Mouse (Mus musculus) cerebellum, adult 2 months (tissue): ENCODE results near the gene Pin4. TPM values are rescaled to one million over a fixed set of nuclear protein-coding genes. Genes with fewer than 3 reads are reported as not detected.
A peak's percentile ranks its signal among the peaks of the same experiment; 100 is the strongest.
"Not testable (repeated sequence)": the region's sequence is repeated elsewhere in the genome, so short reads cannot be mapped to it uniquely, and the experiment has no call there.

Source experiments
- DNase-seq, 2 experiments: peaks; one replicate each; pipeline ENCODE4 v3.0.0; 2021
- H3K27ac ChIP-seq: fragments of 200-500 bp; 2 replicates; pipeline ENCODE4 v1.5.1; 2012; ENCODE audit warnings: low read length, control low read depth, inconsistent platforms; ENCODE audit not compliant: insufficient read depth
- H3K27me3 ChIP-seq: fragments of 200-500 bp; 2 replicates; pipeline ENCODE4 v1.6.1; 2012; ENCODE audit warnings: inconsistent platforms, mild to moderate bottlenecking, low read length, moderate library complexity; ENCODE audit not compliant: control insufficient read depth, insufficient read depth
- H3K4me1 ChIP-seq: fragments of 200-500 bp; 2 replicates; pipeline ENCODE4 v1.6.1; 2011; ENCODE audit warnings: low read length; ENCODE audit not compliant: control insufficient read depth, insufficient read depth
- H3K4me3 ChIP-seq: fragments of 200-500 bp; replicated peaks from 2 replicates; pipeline ENCODE3; 2011; ENCODE audit warnings: mild to moderate bottlenecking, low read depth, low read length, control low read depth; ENCODE audit not compliant: insufficient read depth
- CTCF ChIP-seq: fragments of 200-500 bp; IDR thresholded peaks from 2 replicates; pipeline ENCODE4 v1.5.1; 2011; ENCODE audit warnings: low read depth, mild to moderate bottlenecking, control low read depth, low read length, moderate library complexity, borderline replicate concordance; ENCODE audit not compliant: insufficient read depth
- POLR2A ChIP-seq: fragments of 200-500 bp; IDR thresholded peaks from 2 replicates; pipeline ENCODE4 v1.6.1; 2011; ENCODE audit warnings: low read length, control low read depth, borderline replicate concordance; ENCODE audit not compliant: insufficient read depth
- WGBS: fragments of 180-500 bp; shearing (Covaris S2); methylation state at CpG from one replicate; pipeline ENCODE4 v1.1.7; 2018; 5-methylcytosine and 5-hydroxymethylcytosine counted together
- polyA plus RNA-seq: library from polyadenylated mRNA; depleted of rRNA; stranded (reverse); fragments of >200 nt; gene quantifications from 2 replicates; pipeline ENCODE4 v1.2.3, GENCODE M21; 2012

Pin4 gene
- polyA plus RNA-seq, 1 experiment: 51.5 TPM

GRCm38 (mm10) chrX:102081076-102081475 is 38.2 kb upstream of the Pin4 start:
- Histone ChIP-seq H3K4me1 (peaks cover 27% of the 10 kb centered on the region), H3K27ac (no peak overlapping the region), H3K4me3 (no peak overlapping the region), H3K27me3 (no peaks in the 10 kb centered on the region)
- no peak for DNase-seq
- 40% methylated on average over 10 of the region's 10 CpGs for WGBS
- TF ChIP-seq POLR2A (no peak), CTCF (no peak)

GRCm38 (mm10) chrX:102081573-102082279 is 37.5 kb upstream of the Pin4 start:
- peak; percentile 46 to 73 for DNase-seq
- Histone ChIP-seq H3K4me3 (no peak overlapping the region), H3K27ac (peak overlapping the region; percentile 66), H3K27me3 (no peaks in the 10 kb centered on the region), H3K4me1 (peaks cover 27% of the 10 kb centered on the region)
- WGBS: 26% methylated on average over 7 of the region's 7 CpGs
- TF ChIP-seq CTCF (no peak), POLR2A (no peak)

- WGBS: 23% methylated on average over 5 of the region's 5 CpGs
- peak; percentile 36 to 39 for DNase-seq
- no peak for TF ChIP-seq POLR2A
- Histone ChIP-seq H3K4me3 (no peak overlapping the region), H3K27me3 (no peaks in the 10 kb centered on the region), H3K4me1 (peaks cover 25% of the 10 kb centered on the region), H3K27ac (peak overlapping the region; percentile 66)
Measured at GRCm38 (mm10) chrX:102082340-102082739, 36.9 kb upstream of the Pin4 start.

- WGBS: 88% methylated on average over 8 of the region's 8 CpGs
- DNase-seq: no peak
- TF ChIP-seq CTCF (no peak), POLR2A (no peak)
- no peaks in the 10 kb centered on the region for H3K27me3 ChIP-seq
- no peak overlapping the region for H3K27ac ChIP-seq
- no peak overlapping the region for H3K4me3 ChIP-seq
- peaks cover 17% of the 10 kb centered on the region for H3K4me1 ChIP-seq
Measured at GRCm38 (mm10) chrX:102085798-102086443, 33.3 kb upstream of the Pin4 start.

GRCm38 (mm10) chrX:102090605-102091004 is 28.6 kb upstream of the Pin4 start:
- Histone ChIP-seq H3K4me1 (no peaks in the 10 kb centered on the region; the same call in 1 of the 2 replicates), H3K27ac (no peak overlapping the region), H3K27me3 (no peaks in the 10 kb centered on the region), H3K4me3 (no peak overlapping the region)
- WGBS: 79% methylated on average over 3 of the region's 3 CpGs
- no peak for DNase-seq
- no peak for TF ChIP-seq CTCF
- TF ChIP-seq POLR2A: no peak

- DNase-seq: no peak
- Histone ChIP-seq H3K4me3 (no peak overlapping the region), H3K27me3 (no peaks in the 10 kb centered on the region), H3K27ac (no peak overlapping the region), H3K4me1 (no peaks in the 10 kb centered on the region)
- TF ChIP-seq POLR2A: no peak
- TF ChIP-seq CTCF: no peak
- WGBS: 79% methylated on average over 7 of the region's 7 CpGs
Measured at GRCm38 (mm10) chrX:102094381-102094904, 24.8 kb upstream of the Pin4 start.

- H3K27ac ChIP-seq: no peak overlapping the region
- DNase-seq: peak in 1 of 2 experiments; percentile 17
- peaks cover 4% of the 10 kb centered on the region; the same call in 1 of the 2 replicates for H3K4me1 ChIP-seq
- H3K4me3 ChIP-seq: no peak overlapping the region
- TF ChIP-seq POLR2A (no peak), CTCF (no peak)
- WGBS: 34% methylated on average over 7 of the region's 7 CpGs
- no peaks in the 10 kb centered on the region for H3K27me3 ChIP-seq
Measured at GRCm38 (mm10) chrX:102101886-102102285, 17.4 kb upstream of the Pin4 start.

- H3K27ac ChIP-seq, H3K4me3 ChIP-seq, DNase-seq, H3K4me1 ChIP-seq, H3K27me3 ChIP-seq: not testable (repeated sequence)
- WGBS: 83% methylated on average over 2 of the region's 2 CpGs
Measured at GRCm38 (mm10) chrX:102103830-102104229, 15.4 kb upstream of the Pin4 start.

- H3K27me3 ChIP-seq, H3K4me1 ChIP-seq, H3K4me3 ChIP-seq, H3K27ac ChIP-seq, DNase-seq: not testable (repeated sequence)
- 84% methylated on average over 5 of the region's 5 CpGs for WGBS
Measured at GRCm38 (mm10) chrX:102109349-102109748, 9.9 kb upstream of the Pin4 start.
